Mouse (Mus musculus) bone marrow, adult 2 months (tissue): Measurements from ENCODE around the gene Kcnv2. TPM values are rescaled to one million over a fixed set of nuclear protein-coding genes. Genes with fewer than 3 reads are reported as not detected.

ENCODE experiments used
- H3K27ac ChIP-seq: fragments of 200-500 bp; 2 replicates; pipeline ENCODE4 v1.5.1; 2012; ENCODE audit warnings: low read depth, mild to moderate bottlenecking, control low read depth, inconsistent platforms, low read length; ENCODE audit not compliant: control insufficient read depth, poor library complexity, insufficient read depth
- H3K4me1 ChIP-seq: fragments of 200-500 bp; 2 replicates; pipeline ENCODE4 v1.6.1; 2011; ENCODE audit warnings: low read length; ENCODE audit not compliant: control insufficient read depth, insufficient read depth
- H3K4me3 ChIP-seq: fragments of 200-500 bp; replicated peaks from 2 replicates; pipeline ENCODE3; 2011; ENCODE audit warnings: mild to moderate bottlenecking, low read depth, low read length, control low read depth; ENCODE audit not compliant: control insufficient read depth
- CTCF ChIP-seq: fragments of 200-500 bp; IDR thresholded peaks from 2 replicates; pipeline ENCODE4 v1.5.1; 2011; ENCODE audit warnings: low read length, control low read depth; ENCODE audit not compliant: control insufficient read depth, insufficient read depth
- POLR2A ChIP-seq: fragments of 200-500 bp; IDR thresholded peaks from 2 replicates; pipeline ENCODE4 v1.6.1; 2011; ENCODE audit warnings: low read depth, mild to moderate bottlenecking, control low read depth, low read length, borderline replicate concordance; ENCODE audit not compliant: control insufficient read depth
- WGBS: fragments of 180-500 bp; shearing (Covaris S2); methylation state at CpG from one replicate; pipeline ENCODE4 v1.1.7; 2018; 5-methylcytosine and 5-hydroxymethylcytosine counted together
- polyA plus RNA-seq: library from polyadenylated mRNA; stranded (reverse); fragments of >200 nt; gene quantifications from 2 replicates; pipeline ENCODE4 v1.2.4, GENCODE M21; 2011; ENCODE audit warnings: low replicate concordance; ENCODE audit not compliant: missing spikeins, insufficient read depth, insufficient read length

The Kcnv2 gene
- polyA plus RNA-seq, 1 experiment, result not detected

DNA sequence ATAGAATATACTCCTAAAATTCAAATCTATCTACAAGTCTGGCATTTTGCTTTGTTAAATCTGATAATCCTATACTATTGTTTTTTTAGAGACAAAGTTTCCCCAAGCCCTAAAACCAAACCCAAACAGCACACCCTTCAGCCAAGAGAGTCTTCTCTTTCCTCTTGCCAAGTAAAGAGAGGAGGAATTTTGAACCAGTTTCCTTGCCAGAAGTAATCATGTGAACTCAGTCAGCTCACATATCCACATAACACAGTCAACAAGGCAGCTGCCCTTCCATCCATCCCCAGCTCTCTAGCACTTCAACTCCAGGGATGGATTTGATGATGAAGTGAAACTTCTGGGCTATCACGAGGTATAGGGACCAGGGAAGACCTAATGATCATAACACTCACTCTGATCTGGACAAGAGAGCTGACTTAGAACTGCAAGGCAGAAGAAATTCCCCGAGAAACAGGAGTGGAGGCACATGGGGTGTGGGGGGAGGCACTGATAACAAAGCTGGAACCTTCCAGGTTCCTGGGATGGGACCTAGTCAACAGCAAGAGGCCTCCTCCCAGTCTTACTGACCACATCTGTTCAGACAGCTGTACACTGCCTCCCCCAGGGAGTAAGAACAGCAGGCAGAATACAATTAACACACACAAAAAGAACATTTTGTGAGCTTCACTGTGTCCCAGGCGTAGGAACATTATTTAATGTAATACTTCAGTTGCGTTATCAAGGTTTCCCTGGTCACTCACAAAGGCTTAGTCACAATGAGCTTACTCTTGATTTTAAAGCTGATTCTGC is 13.9 kb downstream of the Kcnv2 start:
- 69% methylated on average over 4 of the region's 4 CpGs for WGBS
- Histone ChIP-seq H3K4me1 (no peaks in the 10 kb centered on the region), H3K27ac (no peak overlapping the region), H3K4me3 (no peak overlapping the region)
- TF ChIP-seq CTCF, result no peak
- no peak for TF ChIP-seq POLR2A

DNA sequence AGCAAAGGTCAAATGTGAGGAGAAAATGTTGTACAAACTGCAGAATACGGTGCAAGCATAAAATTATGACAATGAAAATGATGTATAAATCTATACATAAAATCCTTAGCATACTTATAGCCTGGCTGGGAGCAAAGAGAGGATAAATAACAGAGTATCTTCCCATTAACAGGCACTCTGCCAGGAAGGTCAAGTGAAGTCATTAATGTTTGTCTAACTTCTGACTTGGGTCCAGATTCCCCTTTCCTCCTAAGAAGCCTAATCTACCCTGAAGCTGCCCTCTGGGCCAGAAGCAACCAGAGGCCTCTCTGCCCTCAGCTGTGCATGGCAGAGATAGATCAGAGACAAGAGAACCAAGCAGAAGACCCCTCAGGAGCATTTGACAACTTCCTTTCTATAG is 24.1 kb downstream of the Kcnv2 start:
- no peak for TF ChIP-seq POLR2A
- no peak for TF ChIP-seq CTCF
- H3K4me3 ChIP-seq, result no peak overlapping the region
- H3K27ac ChIP-seq, result no peak overlapping the region
- 78% methylated on average over 1 of the region's 1 CpGs for WGBS
- H3K4me1 ChIP-seq, result no peaks in the 10 kb centered on the region

DNA sequence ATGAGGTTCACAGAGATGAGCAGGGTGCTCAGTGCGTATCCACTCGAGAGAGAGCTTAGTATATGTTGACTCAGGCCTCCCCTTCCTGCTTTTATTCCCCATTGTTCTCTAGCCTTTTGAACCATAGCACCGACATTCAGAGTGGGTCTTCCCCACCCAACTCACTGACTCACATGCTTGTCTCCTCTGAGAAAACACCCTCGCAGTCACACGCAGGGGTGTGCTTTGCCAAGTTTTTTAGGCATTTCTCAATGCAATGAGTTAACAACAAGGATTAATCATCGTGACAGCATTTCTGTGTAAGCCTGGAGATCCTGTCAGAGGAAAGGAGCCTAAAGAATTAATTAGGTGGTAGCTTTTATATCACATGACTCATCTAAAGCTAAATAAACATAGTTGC is 29.3 kb downstream of the Kcnv2 start:
- no peak overlapping the region for H3K4me3 ChIP-seq
- no peak overlapping the region for H3K27ac ChIP-seq
- H3K4me1 ChIP-seq, result no peaks in the 10 kb centered on the region
- 69% methylated on average over 6 of the region's 6 CpGs for WGBS
- no peak for TF ChIP-seq CTCF
- TF ChIP-seq POLR2A, result no peak

DNA sequence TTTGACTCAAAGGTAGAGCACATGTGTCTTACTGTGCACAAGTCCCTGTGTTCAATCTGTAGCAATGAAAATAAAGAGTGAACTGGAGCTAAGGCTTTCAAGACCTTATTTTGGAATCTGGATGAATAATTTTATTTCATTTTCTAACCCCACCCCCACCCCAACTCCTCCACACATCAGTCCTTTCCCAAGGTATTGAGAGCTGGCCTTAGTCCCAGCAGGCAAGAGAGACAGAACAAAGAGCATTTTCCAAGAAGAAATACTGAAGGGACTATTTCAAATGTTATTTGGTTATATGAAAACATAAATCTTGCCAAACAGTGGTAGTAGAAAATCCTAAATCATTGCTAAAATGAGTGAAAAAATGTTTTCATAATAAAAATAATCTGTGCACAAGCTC is 38.0 kb downstream of the Kcnv2 start:
- Histone ChIP-seq H3K4me1 (no peaks in the 10 kb centered on the region), H3K4me3 (no peak overlapping the region), H3K27ac (no peak overlapping the region)
- TF ChIP-seq CTCF (no peak), POLR2A (no peak)

DNA sequence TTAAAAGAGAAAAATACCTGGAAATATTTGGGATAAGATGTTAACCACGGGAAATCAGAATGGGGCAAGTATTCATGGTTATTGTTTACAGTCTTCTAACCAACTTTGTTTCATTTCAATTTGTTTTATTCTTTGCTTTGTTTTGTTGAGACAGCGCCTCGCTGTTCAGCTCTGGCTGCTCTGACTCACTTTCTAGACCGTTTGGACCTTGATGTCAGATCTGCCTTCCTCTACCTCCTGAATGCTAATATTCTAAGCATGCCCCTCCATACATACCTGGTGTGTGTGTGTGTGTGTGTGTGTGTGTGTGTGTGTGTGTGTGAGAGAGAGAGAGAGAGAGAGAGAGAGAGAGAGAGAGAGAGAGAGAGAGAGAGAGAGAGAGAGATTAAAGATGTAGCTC is 41.5 kb downstream of the Kcnv2 start:
- WGBS, result 60% methylated on average over 4 of the region's 4 CpGs
- TF ChIP-seq CTCF (no peak), POLR2A (no peak)
- H3K4me1 ChIP-seq, result no peaks in the 10 kb centered on the region
- no peak overlapping the region for H3K27ac ChIP-seq
- no peak overlapping the region for H3K4me3 ChIP-seq

DNA sequence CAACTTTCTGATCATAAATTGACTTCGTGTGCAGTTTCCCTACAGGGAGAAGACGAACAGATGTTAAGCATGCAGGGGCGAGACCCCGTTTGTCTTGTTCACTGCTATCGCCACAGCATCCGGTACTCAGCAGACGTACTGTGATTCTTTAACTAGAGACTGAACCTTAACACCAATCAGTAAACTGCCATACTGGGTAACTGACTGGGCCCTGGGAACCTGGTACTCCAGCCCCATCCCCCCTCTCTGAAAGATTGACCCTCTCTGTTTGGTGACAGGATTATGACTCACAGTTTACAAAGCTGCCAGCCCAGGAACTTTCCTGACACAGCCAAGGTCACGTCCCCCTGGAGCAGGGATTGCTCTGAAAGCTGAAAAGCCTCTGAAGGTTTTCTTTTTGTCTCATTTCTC is 42.1 kb downstream of the Kcnv2 start:
- Histone ChIP-seq H3K4me1 (no peaks in the 10 kb centered on the region), H3K4me3 (no peak overlapping the region), H3K27ac (no peak overlapping the region)
- TF ChIP-seq POLR2A, result no peak
- TF ChIP-seq CTCF, result no peak
- WGBS, result 33% methylated on average over 8 of the region's 8 CpGs

DNA sequence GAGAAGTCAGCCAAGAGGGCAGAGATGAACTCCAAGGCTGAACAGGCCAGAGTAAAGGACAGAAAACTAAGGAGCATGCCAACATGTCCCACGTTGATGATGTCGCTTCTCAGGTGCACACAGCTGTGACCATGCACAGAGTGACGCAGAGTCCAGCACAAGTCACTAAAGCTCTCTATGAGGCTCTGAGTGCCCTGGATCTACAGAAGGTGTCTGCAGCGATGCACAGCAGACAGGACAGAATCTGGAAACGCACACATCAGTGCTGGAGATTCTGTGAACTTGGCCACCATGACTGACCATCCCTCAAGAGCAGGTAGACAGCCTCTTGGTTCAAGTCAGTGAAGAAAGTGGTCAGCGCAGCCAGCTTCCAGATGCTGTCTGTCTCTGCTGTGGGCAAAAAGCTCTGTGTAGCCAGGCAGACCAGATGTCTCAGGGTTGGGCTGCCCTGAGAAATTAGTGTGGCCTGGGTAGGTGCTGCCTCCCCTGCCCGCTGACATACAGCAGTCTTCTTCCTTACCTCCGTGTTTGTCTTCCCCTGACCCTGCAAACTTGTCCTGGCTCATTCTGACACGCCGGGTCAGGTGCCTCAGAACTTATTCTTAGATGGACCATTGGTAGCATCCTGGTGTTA is 43.8 kb downstream of the Kcnv2 start:
- 82% methylated on average over 10 of the region's 10 CpGs for WGBS
- Histone ChIP-seq H3K4me3 (no peak overlapping the region), H3K4me1 (no peaks in the 10 kb centered on the region), H3K27ac (no peak overlapping the region)
- TF ChIP-seq CTCF (no peak), POLR2A (no peak)

DNA sequence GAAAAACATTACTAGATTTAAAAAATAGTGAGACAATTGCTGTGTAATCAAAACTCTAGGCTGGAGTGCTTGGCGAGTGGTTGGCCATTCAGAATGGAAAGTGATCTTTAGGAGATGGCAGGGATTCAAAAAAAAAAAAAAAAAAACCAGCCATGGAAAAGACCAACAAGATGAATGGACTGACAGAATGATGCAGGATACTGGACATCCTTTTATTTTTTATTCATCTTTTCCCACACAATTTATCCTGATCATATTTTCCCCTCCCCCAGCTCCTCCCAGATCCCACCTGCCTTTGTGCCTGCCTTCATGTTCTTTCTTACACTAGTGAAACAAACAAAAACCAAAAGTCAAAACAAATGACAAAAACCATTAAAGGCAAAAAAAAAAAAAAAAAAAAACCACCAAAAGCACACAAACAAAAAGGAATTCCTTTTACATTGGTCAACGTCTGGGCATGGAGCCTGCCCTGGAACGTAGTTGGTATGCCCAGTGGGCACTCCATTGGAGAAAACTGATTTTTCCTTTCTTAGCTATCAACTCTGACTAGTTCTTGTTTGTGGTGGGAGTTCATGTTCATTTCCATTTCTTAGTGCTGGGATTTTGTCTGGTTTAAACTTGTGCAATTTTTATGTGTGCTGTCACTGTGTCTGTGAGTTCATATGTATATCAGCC is 47.2 kb downstream of the Kcnv2 start:
- Histone ChIP-seq H3K27ac (no peak overlapping the region), H3K4me1 (no peaks in the 10 kb centered on the region), H3K4me3 (no peak overlapping the region)
- WGBS, result 75% methylated on average over 3 of the region's 3 CpGs
- TF ChIP-seq POLR2A (no peak), CTCF (no peak)
